Mouse (Mus musculus): ENCODE measurements around the gene Stim1. TPM values are rescaled to one million over a fixed set of nuclear protein-coding genes. Genes with fewer than 3 reads are reported as not detected.

The Stim1 gene
- 14.3 and 21.1 TPM in 2 replicates for polyA plus RNA-seq (2012; rRNA removed)

GRCm38 (mm10) chr7:102267601-102268394 is at the start of gene Stim1:
Gene Stim1 (plus strand): TSS chr7:102267806.

GRCm38 (mm10) chr7:102255954-102256353 is 11.7 kb upstream of the Stim1 start, which contains the start of gene Rhog:
Gene Rhog (minus strand): TSS chr7:102256054.

DNA sequence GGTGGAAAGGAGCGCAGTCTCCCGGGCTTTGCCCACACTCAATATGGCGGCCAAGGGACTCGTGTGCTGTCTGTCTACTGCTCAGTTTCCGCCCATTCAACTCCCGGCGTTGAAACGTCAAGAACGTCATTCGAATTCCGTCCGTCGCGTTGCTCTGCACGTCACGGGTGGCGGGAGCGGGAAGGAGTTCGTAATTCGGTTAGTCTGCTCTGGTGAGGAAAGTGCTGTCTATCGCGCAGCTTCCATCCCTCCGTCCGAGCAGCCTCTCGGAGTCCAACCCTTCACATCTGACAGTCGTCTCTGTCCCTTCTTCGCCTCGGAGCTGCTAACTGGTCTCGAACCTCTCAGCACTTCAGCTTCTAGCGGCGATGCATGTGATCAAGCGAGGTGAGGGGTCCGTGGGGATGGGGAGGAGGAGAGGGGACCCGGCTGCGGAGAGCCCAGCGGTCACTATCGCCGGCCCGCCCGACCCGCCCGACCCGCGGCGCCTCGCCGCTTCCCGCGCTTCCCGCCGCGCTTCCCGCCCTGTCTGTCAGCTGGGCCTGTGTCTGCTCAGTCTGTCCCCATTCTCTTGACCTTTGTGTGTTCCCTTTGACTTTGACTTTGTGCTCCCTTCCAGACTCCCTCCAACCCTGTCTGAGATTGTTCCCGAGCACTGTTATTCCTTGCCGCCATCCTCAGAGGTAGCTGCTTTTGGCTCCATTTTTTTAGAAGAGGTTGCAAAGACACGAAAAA is 174.2 kb downstream of the Stim1 start, which contains the start of gene Rrm1:
Gene Rrm1 (plus strand): TSS at position 39 of the 735 bp plus-strand sequence.

DNA sequence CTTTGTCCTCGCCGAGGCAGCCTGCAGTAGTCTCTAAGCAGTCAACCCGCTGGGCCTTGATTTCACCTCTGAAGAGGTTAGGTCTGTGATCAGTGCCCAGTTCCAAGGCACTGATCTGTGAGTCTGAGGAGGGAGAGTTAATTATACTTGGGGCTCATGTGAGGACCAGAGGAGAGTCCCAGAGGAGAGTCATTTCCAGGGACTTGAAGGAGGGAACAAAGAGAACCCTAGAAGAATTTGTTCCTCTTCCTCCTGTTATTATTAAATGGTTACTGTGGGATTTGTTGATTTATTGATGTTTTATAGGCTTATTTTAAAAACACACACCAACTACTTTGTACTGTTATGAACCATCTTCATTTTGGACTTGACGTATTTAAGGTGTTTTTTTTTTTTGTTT is 214.0 kb downstream of the Stim1 start, which contains the start of gene Olfr543:
Gene Olfr543 (minus strand): TSS at position 101 of the 400 bp plus-strand sequence.

Other genes with a start within 250 kb of the Stim1 start
- 10.8 and 15.4 TPM in 2 replicates for gene Il18bp, start 249.1 kb upstream of the Stim1 start, polyA plus RNA-seq (2012; rRNA removed)
- 44.9 and 79.1 TPM in 2 replicates for gene Rnf121, start 202.3 kb upstream of the Stim1 start, polyA plus RNA-seq (2012; rRNA removed)
- gene Xndc1, start 202.3 kb upstream of the Stim1 start, polyA plus RNA-seq (2012; rRNA removed) = 51.6 and 62.7 TPM in 2 replicates
- 7.5 and 11.2 TPM in 2 replicates for gene Xntrpc, start 202.1 kb upstream of the Stim1 start, polyA plus RNA-seq (2012; rRNA removed)
- gene Trpc2, start 184.7 kb upstream of the Stim1 start, polyA plus RNA-seq (2012; rRNA removed) = 3.6 TPM in 1 of 2 replicates, not detected in the other
- 0.67 and 3.5 TPM in 2 replicates for gene Art1, start 166.1 kb upstream of the Stim1 start, polyA plus RNA-seq (2012; rRNA removed)
- 0.79 and 2.5 TPM in 2 replicates for gene Art5, start 158.3 kb upstream of the Stim1 start, polyA plus RNA-seq (2012; rRNA removed)
- 0.02 TPM in 1 of 2 replicates, not detected in the other for gene Chrna10, start 151.0 kb upstream of the Stim1 start, polyA plus RNA-seq (2012; rRNA removed)
- gene Nup98, start 57.6 kb upstream of the Stim1 start, polyA plus RNA-seq (2012; rRNA removed) = 20.1 and 32.4 TPM in 2 replicates
- gene Pgap2, start 57.6 kb upstream of the Stim1 start, polyA plus RNA-seq (2012; rRNA removed) = 32.6 and 46.9 TPM in 2 replicates
- gene Rhog, start 11.8 kb upstream of the Stim1 start, polyA plus RNA-seq (2012; rRNA removed) = 16.4 and 28.8 TPM in 2 replicates
- 159 and 361 TPM in 2 replicates for gene Rrm1, start 173.9 kb downstream of the Stim1 start, polyA plus RNA-seq (2012; rRNA removed)
- gene Olfr543, start 213.9 kb downstream of the Stim1 start, polyA plus RNA-seq (2012; rRNA removed) = not detected in 2 replicates
- not detected in 2 replicates for gene Olfr544, start 220.5 kb downstream of the Stim1 start, polyA plus RNA-seq (2012; rRNA removed)
- gene Olfr545, start 231.8 kb downstream of the Stim1 start, polyA plus RNA-seq (2012; rRNA removed) = not detected in 2 replicates

Measured in central nervous system, embryonic 11.5 days (tissue).